ENCODE assay signal across 9 mouse cellular contexts in genomic region chr4:99650088-99650944, GRCm38 (mm10). TPM values are rescaled to one million over a fixed set of nuclear protein-coding genes. Genes with fewer than 3 reads are reported as not detected.
A peak's percentile ranks its signal among the peaks of the same experiment; 100 is the strongest.
DNase-seq lines count a peak whose midpoint lies in the region; ATAC-seq lines count a peak whose summit lies in the region.
"Had no signal": no experiment of that assay in that cellular context is flagged by ENCODE, and none has a peak within 500 bp of the region (broad histone marks: within the 10 kb centered on the region; RNA-seq: fewer than 3 reads in every experiment).

No protein-coding gene starts in this region.

- no peak overlapping the region for H3K27ac ChIP-seq in kidney, embryonic 16.5 days (ENCODE audit: low read length)
- H3K27ac ChIP-seq in heart, embryonic 12.5 days (ENCODE audit: poor library complexity, severe bottlenecking) = no peak overlapping the region
- H3K27ac ChIP-seq in liver, embryonic 11.5 days (ENCODE audit: low read depth, low read length) = no peak overlapping the region

- no peaks in the 10 kb centered on the region for H3K9me3 ChIP-seq in kidney, embryonic 16.5 days (ENCODE audit: low read length)
- no peaks in the 10 kb centered on the region for H3K9me3 ChIP-seq in heart, embryonic 12.5 days (replicated peaks)
- H3K9me3 ChIP-seq in liver, embryonic 11.5 days (ENCODE audit: control insufficient read depth, low read length) = no peaks in the 10 kb centered on the region

- 0 out of 2 replicates have a peak overlapping the region, but pooled peaks have one; percentile 32 for H3K4me2 ChIP-seq in kidney, embryonic 16.5 days (replicated peaks; ENCODE audit: low read depth, low read length)
- peak overlapping the region; percentile 68 for H3K4me2 ChIP-seq in heart, embryonic 12.5 days
- no peak overlapping the region for H3K4me2 ChIP-seq in liver, embryonic 11.5 days

- no peak for DNase-seq in kidney, adult 9 months
- DNase-seq in embryo, embryonic 10 days (ENCODE audit: low spot score) = peak; percentile 37
- DNase-seq in liver, embryonic 11.5 days (ENCODE audit: low spot score) = no peak
- DNase-seq in testis, postnatal 10 days (ENCODE audit: low spot score) = peak; percentile 58
- DNase-seq in adipocyte (ENCODE audit: low spot score) = no peak
- DNase-seq in gastrocnemius, postnatal 14 days = no peak

- H3K4me1 ChIP-seq in kidney, embryonic 16.5 days (ENCODE audit: insufficient read depth, low read length) = peaks cover 7% of the 10 kb centered on the region; the same call in 1 of the 2 replicates
- peaks cover 23% of the 10 kb centered on the region for H3K4me1 ChIP-seq in heart, embryonic 12.5 days (replicated peaks)
- H3K4me1 ChIP-seq in liver, embryonic 11.5 days (replicated peaks; ENCODE audit: control insufficient read depth, insufficient read depth, low read length) = no peaks in the 10 kb centered on the region

- intact Hi-C loops in gastrocnemius, postnatal 14 days (cut with DNase I; ENCODE audit: low total_unique reads) = no loop called here

- 2% methylated on average over 44 of the region's 44 CpGs for WGBS in kidney, embryonic 16.5 days
- 2% methylated on average over 44 of the region's 44 CpGs for WGBS in heart, embryonic 12.5 days
- WGBS in liver, embryonic 11.5 days = 5% methylated on average over 44 of the region's 44 CpGs

- no peak overlapping the region for H3K9ac ChIP-seq in kidney, embryonic 16.5 days (replicated peaks; ENCODE audit: low read length)
- H3K9ac ChIP-seq in heart, embryonic 12.5 days = no peak overlapping the region
- H3K9ac ChIP-seq in liver, embryonic 11.5 days (ENCODE audit: low read depth, low read length) = no peak overlapping the region

- H3K4me3 ChIP-seq in kidney, embryonic 16.5 days (ENCODE audit: low read length) = no peak overlapping the region; the same call in 1 of the 2 replicates
- H3K4me3 ChIP-seq in heart, embryonic 12.5 days = peak overlapping the region; percentile 38
- peak overlapping the region; percentile 25; the same call in 1 of the 2 replicates for H3K4me3 ChIP-seq in liver, embryonic 11.5 days (ENCODE audit: low read depth, low read length)

- no peak for ATAC-seq in kidney, embryonic 16.5 days (ENCODE audit: low FRiP score, low TSS enrichment)
- ATAC-seq in heart, embryonic 12.5 days (ENCODE audit: insufficient number of reproducible peaks, low FRiP score) = peak; percentile 64
- no peak for ATAC-seq in liver, embryonic 11.5 days (replicated peaks; ENCODE audit: low FRiP score)

- peaks cover 80% of the 10 kb centered on the region for H3K27me3 ChIP-seq in kidney, embryonic 16.5 days (ENCODE audit: insufficient read depth, low read length)
- H3K27me3 ChIP-seq in heart, embryonic 12.5 days (replicated peaks) = peaks cover 84% of the 10 kb centered on the region
- H3K27me3 ChIP-seq in liver, embryonic 11.5 days (replicated peaks; ENCODE audit: control insufficient read depth, insufficient read depth, low read length) = peaks cover 80% of the 10 kb centered on the region

- no peaks in the 10 kb centered on the region for H3K36me3 ChIP-seq in kidney, embryonic 16.5 days (ENCODE audit: insufficient read depth, low read length)
- no peaks in the 10 kb centered on the region for H3K36me3 ChIP-seq in heart, embryonic 12.5 days
- H3K36me3 ChIP-seq in liver, embryonic 11.5 days (ENCODE audit: control insufficient read depth, insufficient read depth, low read length) = no peaks in the 10 kb centered on the region

RNA-seq across cellular contexts. Expression of gene Foxd3, which starts 5.8 kb away (rescaled TPM):
- 0.09 TPM in 1 of 2 replicates, not detected in the other for polyA plus RNA-seq in kidney, embryonic 16.5 days (2015; fragmentation: Nextera tagmentation; extraction: Ambion mirVana)
- not detected in 2 replicates for polyA plus RNA-seq in heart, embryonic 12.5 days (2016; fragmentation: Nextera tagmentation; extraction: Ambion mirVana)
- polyA plus RNA-seq in liver, embryonic 11.5 days (2014; fragmentation: Nextera tagmentation; extraction: Ambion mirVana) = 0.07 and 0.10 TPM in 2 replicates
- total RNA-seq in gastrocnemius, postnatal 14 days (2021) = 1 to 10 TPM; 2.4 to 3.9 TPM
- total RNA-seq: left cerebral cortex, postnatal 10 days had no signal

Comparison
In these comparisons a context has a peak if more than half of its experiments do, and no peak if none do; other contexts are left out.
1. DNase-seq: peak in embryo, embryonic 10 days (single experiment) and testis, postnatal 10 days (single experiment); none in kidney, adult 9 months (single experiment), liver, embryonic 11.5 days (single experiment), adipocyte (single experiment) and gastrocnemius, postnatal 14 days (single experiment).